Mouse (Mus musculus): ENCODE data around the gene Desi1.
"Not testable (repeated sequence)": the region's sequence is repeated elsewhere in the genome, so short reads cannot be mapped to it uniquely, and the experiment has no call there.

Gene Desi1

DNA sequence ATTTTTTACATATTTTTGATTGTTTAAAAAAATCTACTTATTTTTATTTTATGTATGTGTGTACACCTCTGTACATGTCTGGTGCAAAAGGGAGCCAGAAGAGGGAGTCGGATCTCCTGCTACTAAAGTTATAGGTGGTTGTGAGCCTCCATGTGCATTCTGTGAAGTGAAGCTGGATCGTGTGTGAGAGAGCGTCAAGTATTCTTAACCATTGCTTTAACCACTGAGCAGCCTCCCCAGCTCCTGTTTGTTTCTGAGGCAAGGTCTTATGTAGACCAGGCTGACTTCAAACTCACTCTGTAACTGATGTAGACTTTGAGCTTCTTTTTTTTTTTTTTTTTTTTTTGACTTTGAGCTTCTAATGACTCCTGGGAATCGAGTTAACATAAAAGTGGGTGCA is 16.2 kb downstream of the Desi1 start:
- peak; percentile 62 for DNase-seq

DNA sequence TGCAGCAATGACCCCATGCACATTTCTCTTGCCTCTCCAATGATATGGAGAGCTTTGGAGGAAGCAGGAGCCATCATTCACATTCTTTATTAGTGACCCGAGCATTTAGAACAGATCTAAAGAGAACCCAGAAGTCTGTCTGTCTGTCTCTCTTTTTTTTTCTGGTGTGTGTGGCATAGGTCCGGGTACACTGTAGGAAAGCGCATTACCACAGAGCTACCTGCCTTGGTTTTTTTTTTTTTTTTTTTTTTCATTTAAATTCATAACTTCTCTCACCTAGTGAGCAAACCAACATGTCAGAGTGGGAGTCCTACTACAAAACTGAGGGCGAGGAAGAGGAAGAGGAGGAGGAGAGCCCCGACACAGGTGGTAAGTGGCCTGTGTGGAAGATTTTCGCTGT is 16.8 kb downstream of the Desi1 start:
- no peak for DNase-seq

DNA sequence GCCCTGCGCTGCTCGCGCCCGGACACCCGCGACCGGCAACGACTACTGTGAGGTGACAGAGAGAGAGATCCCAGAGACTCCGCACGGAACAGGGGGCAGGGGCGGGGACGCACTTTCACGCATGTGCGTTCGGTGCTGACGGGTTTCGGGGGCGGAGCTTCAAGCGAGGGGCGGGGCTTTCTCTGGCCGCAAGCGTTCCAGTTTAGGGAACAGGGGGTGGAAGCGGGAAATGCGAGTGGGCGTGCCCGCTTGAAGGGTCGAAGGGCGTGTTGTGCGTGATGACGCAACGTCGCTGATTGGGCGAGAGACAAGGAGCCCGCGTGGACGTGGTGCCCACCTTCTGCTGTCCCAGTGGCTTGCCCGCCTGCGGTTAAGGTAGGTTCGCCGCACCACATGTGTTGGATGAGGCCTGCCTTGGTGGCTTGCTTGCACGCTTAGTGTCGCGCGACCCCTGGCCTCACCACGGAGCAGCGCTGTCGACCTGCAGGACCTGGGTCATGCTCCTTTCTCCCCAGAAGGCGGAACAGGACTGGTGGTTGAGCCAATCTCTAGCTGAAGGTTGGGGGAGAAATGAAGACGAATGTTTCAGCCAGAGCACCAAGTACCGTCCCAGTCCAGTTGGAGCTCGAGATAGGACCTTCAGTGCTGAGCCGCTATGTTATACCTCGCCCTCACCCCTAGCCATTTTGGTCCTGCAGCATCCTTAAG is 17.4 kb downstream of the Desi1 start:
- peak; percentile 100 for DNase-seq

DNA sequence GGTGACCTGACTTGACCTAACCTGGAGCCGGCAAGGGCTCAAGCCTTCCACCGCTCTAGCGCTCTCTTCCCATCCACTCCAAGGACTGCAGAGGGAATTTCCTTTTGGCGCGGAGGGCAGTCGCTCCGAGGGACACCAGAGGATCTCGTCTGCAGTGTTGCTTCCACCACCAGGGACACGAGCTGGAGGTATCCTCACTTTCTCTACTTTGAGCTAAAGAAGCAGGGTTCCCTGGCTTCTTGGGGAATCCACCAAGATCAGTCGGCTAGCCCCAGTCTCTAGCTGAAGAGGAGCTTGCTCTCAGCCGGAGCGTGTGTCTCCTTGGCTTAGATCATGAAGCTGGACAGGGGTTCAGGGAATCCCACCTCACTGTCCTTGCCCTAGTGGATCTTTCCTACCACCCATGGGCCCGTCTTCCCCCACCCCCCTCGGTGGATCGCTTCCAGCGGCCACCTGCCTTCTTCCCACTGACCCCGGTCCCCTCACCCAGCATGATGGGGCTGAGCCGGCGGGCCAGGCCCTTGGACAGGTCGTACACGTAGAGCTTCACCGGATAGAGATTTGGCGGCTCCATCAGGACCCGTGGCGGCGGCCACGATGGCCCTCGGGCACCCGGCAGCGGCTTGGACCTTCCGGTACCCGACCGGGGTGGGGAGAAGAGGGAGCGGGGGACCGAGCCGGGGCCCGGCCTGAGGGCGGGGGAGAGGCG is 18.1 kb downstream of the Desi1 start:
- DNase-seq: peak; percentile 41

DNA sequence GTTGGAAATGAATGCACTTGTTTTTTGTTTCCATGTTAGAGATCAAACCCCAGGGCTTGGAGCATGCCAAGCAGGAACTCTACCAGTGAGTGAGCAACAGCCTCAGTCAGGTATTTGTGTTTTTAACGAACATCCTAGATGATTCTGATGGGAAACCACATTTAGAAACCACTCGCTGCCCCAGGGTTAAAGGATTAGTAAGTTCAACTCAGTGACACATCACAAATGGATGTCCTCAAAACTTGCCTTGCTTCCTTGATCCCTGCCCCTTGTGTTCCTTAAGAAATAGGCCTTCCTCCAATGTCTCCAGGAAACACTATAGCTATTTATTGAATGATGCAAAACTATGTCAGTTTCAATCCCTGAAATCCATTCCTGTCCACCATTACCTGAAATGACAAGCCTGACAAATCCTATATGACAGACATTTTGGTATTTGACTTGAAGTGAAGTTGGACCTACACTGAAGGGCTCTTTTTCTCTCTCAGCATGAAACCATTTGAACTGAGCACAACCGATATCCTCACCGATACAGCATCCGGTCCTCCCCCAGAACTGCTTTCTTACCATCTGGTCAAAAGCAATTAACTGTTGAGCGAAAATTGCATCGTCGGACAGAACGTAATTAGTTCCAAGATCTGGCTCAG is 18.8 kb downstream of the Desi1 start:
- DNase-seq: no peak

DNA sequence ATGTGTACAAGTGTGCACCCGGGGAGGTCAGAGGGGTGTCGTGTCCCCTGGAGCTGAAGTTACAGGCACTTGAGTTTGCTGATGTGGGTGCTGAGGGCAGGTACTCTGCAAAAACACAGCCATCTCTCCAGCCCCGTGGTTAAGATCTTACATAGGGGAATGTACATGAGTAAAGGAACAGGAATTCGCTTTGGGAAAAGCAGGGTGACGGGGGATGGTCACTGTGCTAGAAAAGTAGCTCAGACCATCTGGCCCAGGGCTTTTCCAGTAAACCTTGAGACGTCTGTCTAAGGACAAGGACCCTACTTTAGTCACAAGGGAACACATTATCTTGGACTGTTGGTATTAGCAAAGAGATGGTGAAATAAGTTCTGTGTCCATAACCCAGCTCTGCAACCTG is 21.7 kb downstream of the Desi1 start:
- no peak for DNase-seq

DNA sequence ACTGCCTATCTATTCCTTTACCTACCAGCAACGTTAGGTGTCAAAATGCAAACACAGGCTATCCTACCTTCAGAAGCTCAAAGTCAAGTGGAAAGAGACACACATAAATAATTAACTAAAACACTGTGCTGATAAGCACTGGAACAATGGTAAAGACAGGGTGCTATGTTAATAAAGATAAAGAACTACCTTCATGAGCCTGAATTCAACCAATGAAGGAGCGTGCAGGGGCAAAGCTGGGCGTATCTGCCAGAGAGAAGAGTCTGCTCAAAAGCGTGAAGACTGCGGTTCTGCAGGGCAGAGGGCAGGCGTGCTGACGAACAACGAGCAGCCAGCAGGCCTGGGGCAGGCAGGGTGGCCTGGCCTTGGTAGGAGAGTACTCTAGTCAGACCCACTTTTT is 29.4 kb downstream of the Desi1 start:
- no peak for DNase-seq

DNA sequence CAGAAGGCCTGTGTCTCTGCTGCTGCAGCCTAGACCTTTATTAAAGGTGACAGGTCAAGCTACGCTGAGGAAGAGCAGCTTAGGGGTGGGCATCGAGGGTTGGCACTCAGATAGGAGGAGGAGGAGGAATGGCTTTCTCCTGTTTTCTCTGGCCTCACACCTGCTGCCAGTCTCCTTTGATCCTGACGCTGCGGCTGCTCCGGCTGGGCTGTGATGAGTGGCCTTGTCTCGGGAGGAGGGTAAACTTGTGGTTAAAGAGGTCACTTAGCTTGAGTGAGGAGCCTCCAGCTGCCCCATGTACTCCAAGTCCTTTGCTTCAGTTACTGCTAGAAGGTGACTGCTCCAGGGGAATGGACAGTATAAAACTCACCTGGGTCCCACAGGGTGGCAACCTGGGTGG is 39.7 kb downstream of the Desi1 start:
- no peak for DNase-seq

DNA sequence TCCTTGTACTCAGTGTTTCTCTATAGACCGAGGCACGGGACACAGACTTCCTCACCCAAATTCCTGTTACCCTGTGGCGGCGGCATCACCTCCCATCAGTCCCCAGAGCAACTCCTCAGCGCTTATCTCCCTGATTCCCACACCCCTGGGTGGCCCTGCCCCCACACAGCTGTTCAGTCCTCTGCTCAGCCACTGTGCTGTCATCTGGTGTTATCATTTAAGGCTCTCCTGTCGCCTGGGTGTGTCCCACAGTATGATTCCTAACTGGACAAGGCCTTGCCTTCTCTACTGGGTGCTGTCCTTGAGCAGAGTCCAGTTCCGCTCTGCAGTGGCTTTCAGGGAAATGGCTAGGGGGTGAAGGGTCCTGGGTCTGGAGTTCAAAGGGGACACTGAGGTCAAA is 43.1 kb downstream of the Desi1 start:
- no peak for DNase-seq

DNA sequence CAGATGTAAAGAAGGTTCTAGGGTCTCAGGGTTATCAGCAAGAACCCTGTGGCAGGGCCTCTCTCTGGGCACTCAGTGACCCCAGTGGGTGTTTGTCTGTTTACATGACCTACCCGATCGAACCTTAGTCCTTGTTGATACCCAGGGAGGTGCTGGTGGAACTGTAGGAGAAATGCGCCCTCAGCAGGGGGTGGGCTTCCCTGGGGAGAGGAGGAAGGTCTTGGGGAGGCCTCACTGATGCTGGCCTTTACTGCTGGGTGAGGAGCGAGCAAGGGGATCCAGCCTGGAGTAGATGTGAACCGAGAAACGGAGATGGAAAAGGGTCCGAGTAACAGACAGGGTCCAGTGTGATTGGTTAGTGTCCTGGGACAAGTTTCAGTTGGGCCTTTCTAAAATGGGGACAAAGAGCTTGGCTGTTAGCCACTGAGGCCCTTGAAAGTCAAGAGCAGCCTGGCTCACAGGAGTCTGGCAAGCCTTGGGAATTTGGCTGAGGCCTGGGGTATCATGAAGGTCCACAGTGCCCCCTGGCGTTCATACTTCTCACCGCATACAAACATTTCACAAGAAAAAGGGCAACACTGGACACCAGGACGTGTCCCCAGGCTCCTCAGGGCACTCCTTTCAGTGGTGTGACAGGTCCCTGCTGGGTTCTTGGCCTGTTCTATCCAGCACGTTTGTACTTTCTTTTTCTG is 44.1 kb downstream of the Desi1 start:
- peak; percentile 70 for DNase-seq

DNA sequence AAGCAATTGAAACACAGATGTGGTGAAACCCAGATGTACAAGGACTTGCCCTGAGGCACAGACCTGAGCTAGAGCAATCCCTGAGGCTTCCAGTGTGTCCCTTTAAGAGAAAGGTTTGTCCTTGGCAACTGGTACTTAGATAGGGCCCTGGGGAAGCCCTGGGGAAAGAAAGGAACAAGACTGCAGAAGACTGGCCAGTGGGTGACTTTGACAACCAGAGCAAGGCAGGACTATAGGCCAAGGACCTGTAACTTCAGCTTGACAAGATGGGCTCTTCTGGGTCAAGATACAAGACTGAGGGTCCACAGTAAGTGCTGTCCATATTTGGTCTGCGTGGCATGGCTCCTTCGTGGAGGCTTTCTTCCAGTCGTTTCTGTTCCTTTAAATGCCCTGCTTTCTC is 46.0 kb downstream of the Desi1 start, which contains the start of gene Xrcc6:
Gene Xrcc6, plus strand, starts transcription at position 190 of the 400 bp plus-strand sequence.
- DNase-seq: no peak

DNA sequence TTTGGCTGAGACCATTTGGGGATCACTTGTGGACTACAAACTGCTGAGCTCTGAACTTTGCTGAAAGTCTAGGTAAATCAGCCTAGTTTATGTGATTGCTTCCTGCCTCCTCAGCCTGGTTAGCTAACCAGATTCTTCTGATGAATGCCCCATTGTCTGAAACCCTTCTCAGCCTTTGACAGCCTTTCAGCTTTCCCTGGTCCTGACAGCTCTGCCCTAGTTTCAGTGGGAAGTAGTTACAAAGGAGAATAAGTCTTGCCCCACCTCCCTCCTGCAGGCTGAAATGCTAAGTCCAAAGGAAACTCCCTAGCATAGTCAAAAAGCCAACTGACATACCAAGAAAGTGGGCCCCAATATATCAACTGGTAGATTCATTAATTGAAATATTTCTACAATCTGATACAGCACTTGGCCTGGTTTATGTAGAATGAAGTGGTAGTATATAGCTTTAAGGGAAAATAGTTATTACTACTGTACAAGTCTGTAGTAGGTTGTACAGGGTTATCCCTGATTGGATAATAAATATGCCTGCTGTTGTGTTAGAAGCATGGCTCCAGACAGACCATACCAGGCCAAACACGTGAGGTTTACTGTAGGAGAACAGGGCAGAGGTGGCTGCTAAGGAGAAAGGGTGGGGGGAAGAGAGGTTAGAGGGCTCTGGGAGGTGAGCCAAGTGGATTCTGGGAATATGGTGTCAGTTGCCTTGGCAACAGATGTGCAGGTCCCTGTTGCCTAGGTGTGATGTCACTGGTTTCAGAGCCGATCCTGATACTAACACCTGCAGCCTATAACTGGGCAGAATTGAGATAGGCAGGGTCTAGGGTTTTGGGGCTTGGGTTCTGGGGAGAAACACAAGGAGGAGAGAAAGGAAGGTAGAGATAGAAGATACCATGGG is 48.1 kb downstream of the Desi1 start:
- DNase-seq: no peak

DNA sequence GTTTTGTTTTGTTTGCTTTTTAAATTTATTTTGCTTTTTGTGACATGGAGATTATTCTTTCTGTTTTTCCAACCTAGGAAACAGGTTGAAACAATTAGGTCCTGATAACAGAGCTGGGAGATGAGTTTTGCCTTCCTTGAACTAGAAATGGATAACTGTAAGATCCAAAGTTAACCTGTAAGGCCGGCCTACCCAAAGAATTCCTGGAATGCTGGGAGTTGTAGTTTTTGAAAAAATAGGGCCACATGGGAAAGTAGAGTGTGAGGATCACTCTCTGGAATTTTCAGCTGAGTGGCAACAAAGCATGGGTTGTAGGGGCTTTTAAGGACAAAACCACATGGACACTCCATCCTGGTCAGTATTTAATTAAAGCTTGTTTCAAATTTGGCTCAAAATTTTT is 51.5 kb downstream of the Desi1 start:
- DNase-seq: no peak

DNA sequence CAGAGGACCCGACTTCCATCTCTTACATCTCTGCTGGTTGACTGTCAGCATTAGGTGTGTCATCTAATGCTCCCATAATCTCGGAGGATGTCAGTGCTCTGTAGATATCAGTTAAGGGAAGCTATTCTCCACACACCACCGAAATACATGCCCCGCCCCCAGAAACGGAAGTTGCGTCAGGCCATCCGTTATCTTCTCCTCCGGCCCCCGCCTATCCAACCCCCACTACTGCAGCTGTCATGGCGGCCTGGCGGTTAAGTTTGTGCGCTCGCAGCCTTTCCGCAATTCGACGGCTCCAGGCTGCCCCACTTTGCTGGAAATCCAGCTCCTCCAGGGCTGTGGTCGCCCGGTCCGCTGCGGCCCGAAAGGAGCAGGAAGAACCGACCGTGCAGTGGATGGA is 53.3 kb downstream of the Desi1 start, which contains the start of gene 1700029P11Rik:
Gene 1700029P11Rik, plus strand, starts transcription at position 220 of the 400 bp plus-strand sequence.
- no peak for DNase-seq

DNA sequence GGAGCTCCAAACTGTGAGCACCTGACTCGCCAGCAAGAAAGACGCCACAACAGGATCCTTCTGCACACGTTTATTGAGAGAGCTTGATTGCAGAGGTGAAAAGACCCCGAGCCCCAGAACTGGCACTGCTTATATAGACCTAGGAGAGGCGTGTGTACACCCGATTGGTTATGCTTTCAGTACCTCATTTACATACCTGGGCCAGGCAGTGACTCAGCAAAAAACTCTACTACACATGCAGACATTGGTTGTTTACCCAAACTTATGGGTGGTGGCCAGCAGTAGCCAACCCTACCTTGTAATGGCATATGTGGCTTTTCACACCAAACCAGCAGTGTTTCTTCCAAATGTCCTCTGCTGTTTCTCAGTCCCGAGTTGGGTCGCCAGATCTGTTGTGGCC is 58.5 kb downstream of the Desi1 start:
- DNase-seq: not testable (repeated sequence)

DNA sequence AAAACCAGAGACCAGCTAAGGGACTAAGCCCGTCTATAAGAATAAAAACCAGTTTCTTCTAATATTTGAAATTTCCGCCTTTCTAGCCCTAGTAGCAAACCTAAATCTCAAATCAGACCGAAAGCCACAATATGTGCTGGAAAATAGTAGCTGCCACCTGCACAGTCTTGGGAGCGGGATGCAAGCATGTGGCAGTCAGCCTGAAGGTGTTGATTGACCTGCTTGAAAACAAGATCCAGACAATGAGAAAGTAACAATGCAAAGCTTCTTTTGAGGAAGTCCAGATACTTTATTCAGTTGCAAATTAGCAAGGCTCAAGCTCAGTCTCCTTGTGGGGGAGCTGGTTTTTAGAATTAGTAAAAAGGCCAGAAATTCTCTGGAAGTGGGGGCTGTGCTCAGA is 63.2 kb downstream of the Desi1 start:
- DNase-seq: not testable (repeated sequence)

DNA sequence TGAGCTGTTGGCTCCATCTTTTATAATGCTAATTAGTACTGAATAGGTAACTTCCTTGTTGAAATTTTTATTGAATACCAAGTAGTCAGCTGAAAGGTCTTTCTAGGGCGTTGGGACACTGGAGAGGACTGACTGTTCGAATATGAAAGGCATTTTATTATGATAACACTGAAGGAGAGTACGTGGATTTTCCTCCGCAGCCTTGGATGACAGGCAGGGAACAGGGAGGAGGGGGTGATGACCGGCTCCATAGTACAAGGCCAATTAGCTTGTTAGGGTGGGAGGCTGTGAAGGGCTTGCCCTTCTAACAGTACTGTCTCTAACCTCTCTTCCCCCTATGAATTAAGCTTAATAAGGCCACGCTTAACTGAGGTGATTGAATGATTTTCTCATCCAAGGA is 64.0 kb downstream of the Desi1 start:
- not testable (repeated sequence) for DNase-seq

DNA sequence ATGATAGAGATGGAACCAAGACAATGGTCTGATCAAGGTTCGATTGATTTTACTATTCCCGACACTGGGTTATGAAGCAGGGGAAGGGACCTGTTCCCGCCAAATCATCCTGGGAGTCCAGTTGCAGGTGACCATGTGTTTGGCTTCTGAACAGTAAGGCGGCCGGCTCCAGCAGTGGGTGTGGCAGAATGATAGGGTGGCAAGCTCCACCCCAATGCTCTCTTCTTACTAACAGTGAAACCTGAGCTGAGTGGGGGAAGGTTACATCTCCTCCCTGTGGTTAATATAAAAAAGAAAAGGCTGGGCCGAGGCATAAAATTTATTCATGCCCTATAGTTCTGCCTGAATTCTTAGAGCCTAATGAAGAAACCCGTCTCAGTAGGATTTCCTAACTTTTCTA is 64.5 kb downstream of the Desi1 start:
- no peak for DNase-seq

DNA sequence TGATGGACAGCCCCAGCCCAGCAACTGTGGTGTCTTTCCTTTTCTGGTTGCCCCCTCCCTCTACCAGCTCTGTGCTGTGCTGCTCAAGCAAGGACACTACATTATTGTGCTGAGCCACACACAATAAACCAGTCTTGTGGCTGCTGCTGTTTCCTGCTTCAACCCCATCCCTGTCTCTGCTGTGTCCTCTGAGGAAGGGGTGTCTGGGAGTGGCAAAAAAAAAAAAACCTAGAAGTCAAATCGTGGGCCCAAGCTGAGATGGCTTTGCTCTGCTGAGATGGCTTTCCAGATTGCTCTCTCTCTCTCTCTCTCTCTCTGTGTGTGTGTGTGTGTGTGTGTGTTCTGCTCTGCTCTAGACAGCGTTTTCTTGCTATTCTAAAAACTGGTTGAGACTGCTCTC is 65.2 kb downstream of the Desi1 start:
- DNase-seq: no peak

DNA sequence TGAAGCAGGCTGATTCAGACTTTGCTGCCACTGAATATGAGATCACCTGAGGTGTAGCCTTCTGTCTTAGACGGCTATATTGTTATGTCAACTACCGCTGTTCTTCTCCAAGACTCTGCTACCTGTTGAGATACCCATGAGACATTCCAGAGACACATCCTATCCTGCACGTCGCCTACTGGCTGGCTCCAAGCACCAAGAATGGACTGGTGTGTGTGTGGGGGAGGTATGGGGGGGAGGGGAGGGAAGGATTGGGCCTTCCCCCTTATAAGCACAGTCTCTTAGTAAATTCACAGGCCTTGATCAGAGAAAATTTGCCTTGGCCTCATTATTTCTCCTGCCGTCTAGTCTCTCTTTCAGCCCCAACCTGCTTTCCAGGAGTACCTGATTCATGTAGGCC is 65.8 kb downstream of the Desi1 start:
- DNase-seq: no peak

DNA sequence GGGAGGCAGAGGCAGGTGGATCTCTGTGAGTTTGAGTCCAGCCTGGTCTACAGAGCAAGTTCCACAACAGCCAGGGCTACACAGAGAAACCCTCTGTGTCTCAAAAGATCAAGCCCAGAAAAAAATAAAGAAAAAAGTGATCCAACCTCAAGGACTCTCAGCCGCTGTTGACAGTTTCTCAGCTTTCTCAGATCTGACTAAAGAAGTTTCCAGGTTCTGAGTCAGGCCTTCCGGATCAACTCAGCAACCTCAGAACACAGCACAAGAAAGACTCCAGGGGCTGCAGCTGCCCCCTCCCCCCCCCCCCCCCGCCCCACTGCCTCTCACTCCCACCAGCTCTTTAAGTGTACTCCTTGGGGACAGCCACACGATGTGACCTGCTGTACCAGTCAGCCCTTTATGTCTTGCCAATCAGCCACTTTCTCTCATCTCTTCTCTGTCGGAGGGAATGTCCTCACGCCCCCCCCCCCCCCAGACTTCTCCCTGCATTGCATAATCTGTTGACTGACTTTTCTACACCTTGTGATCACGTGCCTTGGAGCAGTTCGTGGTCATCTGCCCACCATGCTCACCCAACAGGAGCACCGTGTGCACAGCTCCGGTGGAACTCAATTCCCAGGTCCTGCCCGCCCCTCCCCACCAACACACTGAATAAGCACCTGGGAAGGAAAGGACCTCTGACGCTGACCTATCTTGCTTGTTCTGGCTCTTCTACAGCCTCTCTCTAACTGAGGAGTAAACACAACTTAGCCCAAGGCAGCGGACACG is 67.4 kb downstream of the Desi1 start:
- no peak for DNase-seq

Measured in thymus, postnatal 14 days (tissue).